Mouse (Mus musculus) liver, adult 2 months (tissue): ENCODE data around the gene Fam71b. TPM values are rescaled to one million over a fixed set of nuclear protein-coding genes. Genes with fewer than 3 reads are reported as not detected.

Experiments used
- DNase-seq: peaks from one replicate; pipeline ENCODE4 v3.0.0-alpha.2; 2011; ENCODE audit warnings: low read depth, low spot score; ENCODE audit errors: extremely low read depth
- H3K27ac ChIP-seq: fragments of 200-500 bp; replicated peaks from 2 replicates; pipeline ENCODE4 v1.5.1; 2012; ENCODE audit warnings: low read depth, mild to moderate bottlenecking, control low read depth, inconsistent platforms, low read length; ENCODE audit not compliant: insufficient read depth
- H3K27me3 ChIP-seq: fragments of 200-500 bp; 2 replicates; pipeline ENCODE4 v1.6.1; 2012; ENCODE audit warnings: mild to moderate bottlenecking, moderate library complexity, low read length, inconsistent platforms; ENCODE audit not compliant: control insufficient read depth, insufficient read depth
- H3K36me3 ChIP-seq: fragments of 200-500 bp; 2 replicates; pipeline ENCODE4 v1.6.1; 2012; ENCODE audit warnings: low read length, inconsistent platforms; ENCODE audit not compliant: control insufficient read depth, insufficient read depth
- H3K4me1 ChIP-seq: fragments of 200-500 bp; 2 replicates; pipeline ENCODE4 v1.6.1; 2011; ENCODE audit warnings: low read length; ENCODE audit not compliant: control insufficient read depth, insufficient read depth
- H3K4me3 ChIP-seq: fragments of 200-500 bp; 2 replicates; pipeline ENCODE4 v1.5.1; 2011; ENCODE audit warnings: low read depth, mild to moderate bottlenecking, control low read depth, low read length, moderate library complexity; ENCODE audit not compliant: insufficient read depth
- H3K79me2 ChIP-seq: fragments of 200-500 bp; 2 replicates; pipeline ENCODE4 v1.6.1; 2012; ENCODE audit warnings: inconsistent platforms, mild to moderate bottlenecking, low read length, moderate library complexity; ENCODE audit not compliant: control insufficient read depth, insufficient read depth
- H3K9ac ChIP-seq: fragments of 200-500 bp; 2 replicates; pipeline ENCODE4 v1.6.1; 2012; ENCODE audit warnings: low read depth, mild to moderate bottlenecking, control low read depth, inconsistent platforms, low read length
- CTCF ChIP-seq: fragments of 200-500 bp; IDR thresholded peaks from 2 replicates; pipeline ENCODE4 v1.5.1; 2011; ENCODE audit warnings: low read depth, low read length, control low read depth
- POLR2A ChIP-seq: fragments of 200-500 bp; IDR thresholded peaks from 2 replicates; pipeline ENCODE4 v1.6.1; 2011; ENCODE audit warnings: low read length, control low read depth; ENCODE audit not compliant: insufficient read depth; ENCODE audit errors: extremely low read depth
- WGBS: fragments of 180-500 bp; shearing (Covaris S2); methylation state at CpG from one replicate; pipeline ENCODE4 v1.1.7; 2018; 5-methylcytosine and 5-hydroxymethylcytosine counted together
- polyA plus RNA-seq: library from polyadenylated mRNA; depleted of rRNA; stranded (reverse); fragments of >200 nt; gene quantifications from 2 replicates; pipeline ENCODE4 v1.2.3, GENCODE M21; 2012
- total RNA-seq: library from RNA; depleted of rRNA; stranded (reverse); fragments of >200 nt; gene quantifications from 2 replicates; pipeline ENCODE4 v1.2.3, GENCODE M21; 2014

Gene Fam71b
- total and polyA plus RNA-seq, 2 experiments: not detected

DNA sequence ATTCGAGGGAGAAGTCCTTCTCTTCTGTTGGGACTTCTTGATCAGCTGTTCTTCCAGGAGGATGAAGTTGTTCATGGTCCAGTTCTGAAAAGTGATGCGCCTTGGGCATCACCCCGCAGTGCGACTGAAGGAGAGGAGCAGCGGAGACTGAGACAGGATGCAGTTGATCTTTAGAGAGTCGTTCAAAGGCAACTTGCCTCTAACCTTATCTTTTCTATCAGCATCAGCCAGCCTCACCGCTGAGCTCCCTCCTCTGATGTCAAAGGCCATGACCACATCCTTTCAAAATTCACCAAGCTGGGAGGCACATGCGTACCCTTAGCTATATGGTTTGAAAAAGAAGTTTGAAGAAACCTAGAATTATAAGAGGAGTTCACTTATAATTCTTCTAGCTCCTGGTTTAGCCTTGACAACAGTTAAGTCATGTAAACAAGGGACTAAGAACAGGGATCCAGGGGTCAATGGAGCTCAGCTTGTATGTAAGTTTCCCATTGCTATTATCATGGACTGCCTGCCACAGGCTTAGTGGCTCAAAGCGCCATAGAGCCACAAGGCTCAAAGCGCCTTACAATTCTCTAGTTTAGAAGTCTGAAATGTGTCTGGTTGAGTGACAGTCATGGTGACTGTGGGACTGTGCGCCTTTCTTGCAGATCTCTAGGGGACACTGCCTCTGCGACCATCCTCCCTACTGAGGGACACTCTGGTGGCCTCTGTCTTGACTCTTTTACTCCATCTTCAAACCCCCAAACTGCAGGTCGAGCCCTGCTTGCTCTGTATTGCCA is 6.8 kb upstream of the Fam71b start, which contains the start of gene Itk:
TSS of gene Itk (minus strand) at position 180 of the 782 bp plus-strand sequence.
- no peaks in the 10 kb centered on the region for H3K79me2 ChIP-seq

DNA sequence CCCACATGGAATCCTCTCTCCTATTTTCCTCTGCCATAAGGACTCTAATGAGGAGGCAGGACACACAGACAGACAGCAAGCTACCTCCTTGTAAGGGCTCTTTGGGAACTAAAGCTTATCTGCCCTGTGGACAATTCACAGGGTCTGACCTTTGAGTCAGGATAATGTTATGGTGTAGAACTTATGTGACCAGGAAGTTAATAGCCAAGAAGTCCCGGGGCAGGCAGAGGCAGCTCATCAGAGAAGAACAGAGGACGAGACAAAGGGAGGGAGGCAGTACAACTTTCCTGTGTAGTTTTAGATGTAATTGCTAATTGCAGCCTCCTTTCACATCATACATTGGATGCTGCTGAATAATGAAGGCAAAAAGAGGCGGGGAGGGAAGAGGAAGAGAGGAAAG is 5.7 kb upstream of the Fam71b start:
- DNase-seq: no peak
- H3K9ac ChIP-seq: no peak overlapping the region
- TF ChIP-seq CTCF (no peak), POLR2A (no peak)
- no peak overlapping the region for H3K4me3 ChIP-seq
- no peaks in the 10 kb centered on the region for H3K36me3 ChIP-seq
- H3K79me2 ChIP-seq: no peaks in the 10 kb centered on the region
- no peak overlapping the region for H3K27ac ChIP-seq
- 70% methylated on average over 3 of the region's 3 CpGs for WGBS
- no peaks in the 10 kb centered on the region for H3K4me1 ChIP-seq
- H3K27me3 ChIP-seq: no peaks in the 10 kb centered on the region; the same call in 1 of the 2 replicates

More for the DNA sequence above, 6.8 kb upstream of the Fam71b start, which contains the start of gene Itk:
- Histone ChIP-seq H3K27ac (no peak within 1 kb of the TSS), H3K36me3 (no peaks in the 10 kb centered on the region), H3K9ac (no peak within 1 kb of the TSS), H3K27me3 (no peaks in the 10 kb centered on the region; the same call in 1 of the 2 replicates), H3K4me3 (no peak within 1 kb of the TSS), H3K4me1 (no peaks in the 10 kb centered on the region)
- TF ChIP-seq POLR2A (no peak), CTCF (no peak)
- 79% methylated on average over 13 of the region's 13 CpGs for WGBS
- no peak for DNase-seq

GRCm38 (mm10) chr11:46392890-46393289 is 3.5 kb upstream of the Fam71b start:
- 62% methylated on average over 7 of the region's 7 CpGs for WGBS
- Histone ChIP-seq H3K79me2 (no peaks in the 10 kb centered on the region), H3K27ac (no peak overlapping the region), H3K4me3 (no peak overlapping the region), H3K36me3 (no peaks in the 10 kb centered on the region), H3K4me1 (no peaks in the 10 kb centered on the region), H3K27me3 (no peaks in the 10 kb centered on the region; the same call in 1 of the 2 replicates), H3K9ac (no peak overlapping the region)
- DNase-seq: no peak
- no peak for TF ChIP-seq POLR2A
- TF ChIP-seq CTCF: no peak

DNA sequence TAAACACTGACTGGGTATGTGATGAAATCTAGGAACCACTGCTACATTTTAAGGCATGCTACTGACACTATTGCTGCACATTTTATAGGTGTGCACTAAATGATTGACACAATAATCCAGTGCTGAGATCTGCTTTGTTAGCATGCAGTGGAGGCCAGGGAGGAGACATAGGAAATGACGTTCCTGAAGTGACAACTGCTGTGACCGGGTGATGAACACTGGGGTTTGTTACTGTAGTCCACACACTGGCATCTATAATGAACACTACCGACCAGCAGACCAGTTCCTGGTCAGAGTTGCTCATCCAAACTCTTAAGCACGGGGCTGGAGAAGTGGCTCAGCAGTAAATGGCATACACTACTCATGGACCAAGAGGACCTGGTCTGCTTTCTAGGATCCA is 2.9 kb upstream of the Fam71b start:
- no peaks in the 10 kb centered on the region for H3K36me3 ChIP-seq
- 87% methylated on average over 4 of the region's 4 CpGs for WGBS
- TF ChIP-seq POLR2A: no peak
- no peak for TF ChIP-seq CTCF
- no peaks in the 10 kb centered on the region for H3K4me1 ChIP-seq
- no peak overlapping the region for H3K4me3 ChIP-seq
- H3K27ac ChIP-seq: no peak overlapping the region
- no peaks in the 10 kb centered on the region; the same call in 1 of the 2 replicates for H3K27me3 ChIP-seq
- no peak overlapping the region for H3K9ac ChIP-seq
- H3K79me2 ChIP-seq: no peaks in the 10 kb centered on the region
- no peak for DNase-seq

DNA sequence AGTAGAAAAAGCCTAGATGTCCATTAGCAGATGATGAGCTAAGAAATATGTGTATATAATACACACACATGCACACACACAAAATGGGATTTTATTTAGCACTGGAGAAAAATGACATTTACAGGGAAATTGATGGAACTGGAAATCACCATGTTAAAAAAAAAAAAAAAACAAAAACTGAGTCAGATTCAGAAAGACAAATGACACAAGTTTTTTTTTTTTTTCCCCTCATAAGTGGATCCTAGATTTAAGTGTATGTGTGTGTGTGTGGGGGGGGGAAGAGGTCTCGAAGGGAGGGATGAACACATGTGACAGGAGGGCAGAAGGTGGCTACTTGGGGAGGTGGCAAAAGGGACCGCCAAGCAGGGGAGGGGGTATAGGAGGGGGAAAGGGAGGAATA is 1.3 kb upstream of the Fam71b start:
- DNase-seq: no peak
- Histone ChIP-seq H3K4me3 (no peak overlapping the region), H3K36me3 (no peaks in the 10 kb centered on the region), H3K79me2 (no peaks in the 10 kb centered on the region), H3K27me3 (no peaks in the 10 kb centered on the region; the same call in 1 of the 2 replicates), H3K9ac (no peak overlapping the region), H3K27ac (no peak overlapping the region), H3K4me1 (no peaks in the 10 kb centered on the region)
- 82% methylated on average over 2 of the region's 2 CpGs for WGBS
- TF ChIP-seq POLR2A: no peak
- TF ChIP-seq CTCF: no peak

DNA sequence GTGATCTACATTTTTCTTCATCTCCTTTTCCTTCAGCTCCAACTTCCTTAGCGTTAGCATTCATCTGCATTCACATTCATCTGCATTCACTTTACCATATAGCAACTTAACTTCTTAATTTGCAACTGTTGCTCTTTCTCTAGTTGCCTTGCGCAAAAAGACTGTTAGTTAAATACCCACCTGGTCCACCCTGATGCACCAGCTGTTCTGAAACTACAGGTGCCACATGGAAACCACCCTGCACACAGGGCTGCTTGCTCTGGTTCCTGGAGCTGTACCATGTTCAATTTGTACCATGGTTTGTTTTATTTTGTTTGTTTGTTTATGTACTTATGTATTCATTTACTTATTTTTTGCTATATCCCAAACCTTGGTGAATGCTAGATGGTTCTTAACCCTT is 661 bp upstream of the Fam71b start:
- H3K4me3 ChIP-seq: no peak overlapping the region
- 95% methylated on average over 2 of the region's 2 CpGs for WGBS
- no peaks in the 10 kb centered on the region for H3K4me1 ChIP-seq
- H3K79me2 ChIP-seq: no peaks in the 10 kb centered on the region
- no peak overlapping the region for H3K27ac ChIP-seq
- no peaks in the 10 kb centered on the region for H3K36me3 ChIP-seq
- no peaks in the 10 kb centered on the region; the same call in 1 of the 2 replicates for H3K27me3 ChIP-seq
- no peak for DNase-seq
- TF ChIP-seq POLR2A (no peak), CTCF (no peak)
- H3K9ac ChIP-seq: no peak overlapping the region
